Mouse (Mus musculus) heart, embryonic 14.5 days (tissue): ENCODE measurements around the gene Phb. TPM values are rescaled to one million over a fixed set of nuclear protein-coding genes. Genes with fewer than 3 reads are reported as not detected.

Experiments
- ATAC-seq: fragments of 200-750 bp; cut with Nextera tagmentation; 2 replicates; pipeline ENCODE4 v1.8.0; 2017; ENCODE audit warnings: low read depth, moderate TSS enrichment; ENCODE audit not compliant: insufficient number of reproducible peaks, insufficient read depth, low FRiP score
- H3K27ac ChIP-seq, 2 experiments: fragments of 200-500 bp in 1 of 2; fragments of 300-500 bp in 1 of 2; sonication (generic) in 1 of 2; replicated peaks in 1 of 2; 2 replicates each; pipeline ENCODE4 v1.5.1; 2012 to 2014; ENCODE audit warnings: low read depth in 2 of 2, low read length in 2 of 2, control low read depth in 1 of 2, mild to moderate bottlenecking in 1 of 2, mixed read lengths in 1 of 2; ENCODE audit not compliant: control insufficient read depth in 1 of 2, insufficient read depth in 1 of 2
- H3K27me3 ChIP-seq: fragments of 300-500 bp; sonication (generic); 2 replicates; pipeline ENCODE4 v1.6.1; 2014; ENCODE audit warnings: mild to moderate bottlenecking, low read length, control low read depth; ENCODE audit not compliant: control insufficient read depth, insufficient read depth
- H3K36me3 ChIP-seq: fragments of 300-500 bp; sonication (generic); 2 replicates; pipeline ENCODE4 v1.6.1; 2014; ENCODE audit warnings: mild to moderate bottlenecking, control low read depth, low read length, mixed read lengths; ENCODE audit not compliant: control insufficient read depth, insufficient read depth
- H3K4me1 ChIP-seq, 2 experiments: fragments of 200-500 bp in 1 of 2; fragments of 300-500 bp in 1 of 2; sonication (generic) in 1 of 2; 2 replicates each; pipeline ENCODE4 v1.6.1; 2012 to 2014; ENCODE audit warnings: low read length in 2 of 2, control low read depth in 1 of 2, mixed read lengths in 1 of 2; ENCODE audit not compliant: control insufficient read depth in 2 of 2, insufficient read depth in 2 of 2
- H3K4me2 ChIP-seq: fragments of 300-500 bp; sonication (generic); 2 replicates; pipeline ENCODE4 v1.6.1; 2014; ENCODE audit warnings: mild to moderate bottlenecking, low read length
- H3K4me3 ChIP-seq, 2 experiments: fragments of 200-500 bp in 1 of 2; fragments of 300-500 bp in 1 of 2; sonication (generic) in 1 of 2; 2 replicates each; pipeline ENCODE4 v1.5.1; 2012 to 2014; ENCODE audit warnings: low read length in 2 of 2, mild to moderate bottlenecking in 2 of 2, control low read depth in 1 of 2, low read depth in 1 of 2, moderate library complexity in 1 of 2; ENCODE audit not compliant: control insufficient read depth in 1 of 2, insufficient read depth in 1 of 2
- H3K9ac ChIP-seq: fragments of 300-500 bp; sonication (generic); 2 replicates; pipeline ENCODE4 v1.6.1; 2014; ENCODE audit warnings: mild to moderate bottlenecking, low read length
- H3K9me3 ChIP-seq: fragments of 300-500 bp; sonication (generic); 2 replicates; pipeline ENCODE4 v1.6.1; 2016; ENCODE audit warnings: low read length, control low read depth; ENCODE audit not compliant: control insufficient read depth
- WGBS: fragments of 180-500 bp; shearing (Covaris S2); extraction: QIAGEN DNeasy Blood & Tissue Kit; methylation state at CpG from one replicate; pipeline ENCODE4 v1.1.7; 2014; 5-methylcytosine and 5-hydroxymethylcytosine counted together
- polyA plus RNA-seq: library from polyadenylated mRNA; unstranded; fragments of >200 nt; fragmentation: Nextera tagmentation; extraction: Ambion mirVana; gene quantifications from 2 replicates; pipeline ENCODE4 v1.2.1, GENCODE M21; 2014

Gene Phb
- polyA plus RNA-seq, 1 experiment from 2014 or later, result 269 TPM

DNA sequence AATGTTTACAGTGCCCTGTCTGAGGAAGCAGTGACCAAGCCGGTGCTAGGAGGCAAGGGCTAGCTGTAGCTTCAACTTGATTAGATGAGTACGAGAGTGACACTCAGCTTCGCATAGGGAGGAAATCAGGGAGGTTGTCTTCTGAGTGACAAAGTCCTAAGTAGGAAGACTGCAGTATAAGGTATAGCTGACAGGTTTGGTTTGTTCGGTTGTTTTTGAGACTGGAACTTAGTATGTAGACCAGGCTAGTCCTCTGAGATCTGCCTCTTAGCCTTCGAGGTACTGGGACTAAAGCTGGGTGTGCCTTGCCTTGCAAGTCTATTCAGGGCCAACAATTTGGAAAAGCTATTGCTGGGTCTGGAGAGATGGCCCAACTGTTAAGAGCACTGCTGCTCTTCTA is 56.5 kb downstream of the Phb start, which contains the start of gene B130006D01Rik:
B130006D01Rik (plus strand) TSS at position 301 of the 400 bp plus-strand sequence.
- 89% methylated on average over 5 of the region's 5 CpGs for WGBS
- H3K27ac ChIP-seq, result no peak within 1 kb of the TSS
- no peak within 1 kb of the TSS for H3K4me2 ChIP-seq
- no peak within 1 kb of the TSS for H3K4me3 ChIP-seq
- H3K36me3 ChIP-seq, result no peaks in the 10 kb centered on the region
- H3K27me3 ChIP-seq, result no peaks in the 10 kb centered on the region
- H3K9ac ChIP-seq, result no peak within 1 kb of the TSS
- no peaks in the 10 kb centered on the region for H3K9me3 ChIP-seq
- no peak for ATAC-seq
- H3K4me1 ChIP-seq, result peaks cover 0 to 7% of the 10 kb centered on the region in 2 experiments; a peak in 2 of 4 replicates

DNA sequence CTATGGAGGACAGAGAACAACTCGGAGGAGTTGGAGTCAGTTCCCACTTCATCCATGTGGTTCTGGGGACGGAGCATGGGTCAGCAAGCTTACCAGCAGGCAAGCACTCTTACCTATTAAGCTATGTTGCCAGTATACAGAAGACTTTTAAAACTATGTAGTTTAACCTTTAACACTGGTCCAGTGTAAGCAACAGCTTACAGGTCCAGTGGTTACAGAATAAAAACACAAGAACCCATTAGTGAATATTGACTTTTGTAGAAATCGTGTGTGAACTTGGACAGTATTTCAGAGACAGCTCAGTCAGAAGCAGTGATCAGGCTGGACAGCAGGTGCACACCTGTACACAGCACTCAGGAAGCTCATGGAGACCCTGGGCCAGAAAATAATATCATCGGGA is 57.7 kb downstream of the Phb start:
- H3K36me3 ChIP-seq, result no peaks in the 10 kb centered on the region
- no peaks in the 10 kb centered on the region for H3K27me3 ChIP-seq
- no peak overlapping the region for H3K27ac ChIP-seq
- H3K4me3 ChIP-seq, result no peak overlapping the region
- H3K4me1 ChIP-seq, result peaks cover 0 to 7% of the 10 kb centered on the region in 2 experiments; a peak in 2 of 4 replicates
- ATAC-seq, result no peak
- WGBS, result 94% methylated on average over 4 of the region's 4 CpGs
- no peak overlapping the region for H3K4me2 ChIP-seq
- no peak overlapping the region for H3K9ac ChIP-seq
- no peaks in the 10 kb centered on the region for H3K9me3 ChIP-seq

DNA sequence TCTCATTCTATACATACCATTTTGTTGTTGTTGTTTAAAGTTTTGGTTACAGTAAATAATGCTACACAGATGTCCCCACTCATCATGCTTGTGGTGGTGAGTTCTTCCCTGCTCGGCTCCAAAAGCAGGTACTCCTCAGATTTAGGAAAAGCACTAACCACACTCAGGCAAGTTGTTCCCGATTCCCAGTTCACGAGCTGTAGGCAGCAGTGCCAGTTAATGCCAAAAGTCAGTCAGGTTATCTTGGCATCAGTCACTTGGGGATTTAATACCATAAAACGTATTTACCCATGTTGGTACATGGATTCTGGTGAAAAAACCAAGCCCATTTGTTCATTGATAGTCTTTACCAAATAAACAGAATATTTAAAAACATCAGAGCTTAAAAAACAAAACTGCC is 59.4 kb downstream of the Phb start:
- Histone ChIP-seq H3K4me3 (no peak overlapping the region), H3K27ac (no peak overlapping the region), H3K4me1 (peaks cover 0 to 7% of the 10 kb centered on the region in 2 experiments; a peak in 2 of 4 replicates), H3K9me3 (no peaks in the 10 kb centered on the region), H3K4me2 (no peak overlapping the region), H3K27me3 (no peaks in the 10 kb centered on the region), H3K36me3 (no peaks in the 10 kb centered on the region), H3K9ac (no peak overlapping the region)
- no peak for ATAC-seq
- WGBS, result 76% methylated on average over 4 of the region's 4 CpGs

DNA sequence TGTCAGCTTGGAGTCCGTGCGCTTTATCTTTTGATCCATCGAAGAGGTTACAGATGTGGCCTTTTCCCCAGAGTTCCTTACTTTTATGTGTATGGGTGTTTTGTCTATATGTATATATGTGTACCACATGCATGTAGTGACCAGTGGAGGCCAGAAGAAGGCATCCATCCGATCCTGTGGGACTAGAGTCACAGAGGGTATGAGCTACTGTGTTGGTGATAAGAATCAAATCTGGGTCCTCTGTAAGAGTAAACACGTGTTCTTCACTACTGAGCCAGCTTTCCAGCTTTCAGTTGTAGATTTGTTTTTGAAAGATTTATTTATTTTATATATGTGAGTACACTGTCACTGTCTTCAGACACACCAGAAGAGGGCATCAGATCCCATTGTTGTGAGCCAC is 61.2 kb downstream of the Phb start:
- WGBS, result 89% methylated on average over 5 of the region's 5 CpGs
- no peak overlapping the region for H3K27ac ChIP-seq
- ATAC-seq, result no peak
- no peaks in the 10 kb centered on the region for H3K36me3 ChIP-seq
- H3K9me3 ChIP-seq, result no peaks in the 10 kb centered on the region
- no peak overlapping the region for H3K4me3 ChIP-seq
- H3K4me2 ChIP-seq, result no peak overlapping the region
- peaks cover 0 to 7% of the 10 kb centered on the region in 2 experiments; a peak in 2 of 4 replicates for H3K4me1 ChIP-seq
- H3K9ac ChIP-seq, result no peak overlapping the region
- H3K27me3 ChIP-seq, result no peaks in the 10 kb centered on the region

DNA sequence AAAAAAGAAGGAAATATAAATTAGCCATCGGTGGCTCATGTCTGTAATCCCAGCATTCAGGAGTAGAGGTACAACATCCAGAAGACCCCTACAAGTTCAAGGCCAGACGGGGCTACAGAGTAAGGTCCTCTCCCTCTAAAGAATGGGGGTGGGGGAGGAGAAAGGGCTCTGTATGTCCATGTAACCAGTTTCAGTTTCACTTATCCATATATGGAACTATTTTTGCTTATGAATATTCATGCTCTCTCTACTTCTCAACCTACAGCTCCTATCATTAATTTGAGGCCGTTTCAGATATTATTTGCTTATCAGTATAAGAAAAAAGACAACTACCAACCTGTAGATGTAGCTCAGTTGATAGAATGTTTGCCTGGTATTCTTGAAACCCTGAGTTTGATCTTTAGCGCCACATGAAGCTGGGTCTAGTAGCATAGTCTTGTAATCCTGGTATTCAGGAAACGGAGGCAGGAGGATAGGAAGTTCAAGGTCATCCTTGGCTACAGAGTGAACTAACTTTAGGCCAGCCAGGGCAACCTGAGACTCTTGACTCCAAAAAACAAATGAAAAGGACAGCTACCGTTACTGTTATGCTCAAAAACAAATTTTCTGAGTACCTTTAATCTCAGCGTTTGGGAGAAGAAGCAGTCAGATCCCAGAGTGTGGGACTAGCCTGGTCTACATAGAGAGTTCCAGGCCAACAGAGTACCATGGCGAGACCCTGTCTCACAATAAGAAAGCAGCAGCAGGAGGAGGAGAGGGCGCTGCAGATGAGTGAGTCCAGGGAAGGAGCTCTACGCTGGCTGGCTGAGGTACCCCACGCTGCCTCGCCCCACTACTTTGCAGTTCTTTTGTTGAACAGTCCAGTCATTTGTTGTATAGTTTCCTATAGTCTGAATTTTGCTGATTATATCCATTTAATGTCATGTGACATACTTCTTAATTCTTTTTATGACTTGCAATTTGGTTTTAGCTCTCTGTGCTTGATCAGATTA is 62.5 kb downstream of the Phb start:
- no peak for ATAC-seq
- Histone ChIP-seq H3K4me2 (no peak overlapping the region), H3K36me3 (no peaks in the 10 kb centered on the region), H3K9me3 (no peaks in the 10 kb centered on the region), H3K4me1 (peaks cover 0 to 7% of the 10 kb centered on the region in 2 experiments; a peak in 2 of 4 replicates), H3K27ac (no peak overlapping the region), H3K27me3 (no peaks in the 10 kb centered on the region), H3K4me3 (no peak overlapping the region), H3K9ac (no peak overlapping the region)
- WGBS, result 82% methylated on average over 12 of the region's 12 CpGs

Other genes with a start within 250 kb of the Phb start
- gene Nxph3, start 152.4 kb upstream of the Phb start, polyA plus RNA-seq, result 0.36 TPM in 1 of 2 replicates, not detected in the other
- 1.2 and 3.0 TPM in 2 replicates for gene Ngfr, start 79.2 kb upstream of the Phb start, polyA plus RNA-seq
- 5.5 and 6.7 TPM in 2 replicates for gene Zfp652, start 45.7 kb downstream of the Phb start, polyA plus RNA-seq
- gene B130006D01Rik, start 56.6 kb downstream of the Phb start, polyA plus RNA-seq, result 0.91 and 1.1 TPM in 2 replicates
- gene Phospho1, start 157.5 kb downstream of the Phb start, polyA plus RNA-seq, result 2.9 and 4.4 TPM in 2 replicates
- 34.1 and 34.2 TPM in 2 replicates for gene Gngt2, start 170.3 kb downstream of the Phb start, polyA plus RNA-seq
- gene Abi3, start 175.5 kb downstream of the Phb start, polyA plus RNA-seq, result 9.0 and 11.4 TPM in 2 replicates
- 0.11 TPM in 1 of 2 replicates, not detected in the other for gene B4galnt2, start 247.9 kb downstream of the Phb start, polyA plus RNA-seq